Mouse (Mus musculus): Measurements from ENCODE around the gene Hint2.

Hint2 gene

DNA sequence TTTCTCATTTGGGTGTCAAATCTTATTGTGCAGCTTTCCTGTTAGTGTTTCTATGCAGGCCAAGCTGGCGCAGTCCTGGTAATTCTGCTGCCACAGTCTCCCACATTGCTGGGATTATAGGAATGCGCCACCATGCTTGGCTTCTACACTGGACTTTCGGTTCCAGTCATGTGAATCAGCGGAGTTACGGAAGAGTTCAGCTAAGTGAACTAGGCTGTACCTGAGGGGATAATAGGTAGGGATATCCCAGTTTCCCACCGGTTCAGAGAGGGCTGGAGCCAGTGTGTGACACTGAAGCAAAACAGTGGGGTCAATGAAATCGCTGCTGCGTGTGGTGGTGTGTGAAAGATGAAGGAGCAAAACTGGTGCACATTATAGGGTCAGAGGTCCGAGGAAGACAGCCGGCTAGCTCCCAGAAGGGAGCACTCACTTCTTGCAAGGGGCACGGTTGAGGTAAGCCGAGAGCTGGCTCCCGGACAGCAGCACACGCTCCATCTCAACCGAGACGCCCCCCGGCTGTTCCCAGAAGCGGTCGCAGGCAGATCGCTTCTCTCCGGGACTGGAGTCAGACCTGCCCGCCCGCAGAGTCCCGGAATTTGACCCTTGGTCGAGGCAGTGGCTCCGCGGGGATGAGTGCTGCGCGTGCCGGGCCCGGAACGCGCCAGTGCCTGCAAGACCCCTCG, 469 bp downstream of the Hint2 start:
- DNase-seq (ENCODE audit: low spot score in 2 of 2), result no peak

DNA sequence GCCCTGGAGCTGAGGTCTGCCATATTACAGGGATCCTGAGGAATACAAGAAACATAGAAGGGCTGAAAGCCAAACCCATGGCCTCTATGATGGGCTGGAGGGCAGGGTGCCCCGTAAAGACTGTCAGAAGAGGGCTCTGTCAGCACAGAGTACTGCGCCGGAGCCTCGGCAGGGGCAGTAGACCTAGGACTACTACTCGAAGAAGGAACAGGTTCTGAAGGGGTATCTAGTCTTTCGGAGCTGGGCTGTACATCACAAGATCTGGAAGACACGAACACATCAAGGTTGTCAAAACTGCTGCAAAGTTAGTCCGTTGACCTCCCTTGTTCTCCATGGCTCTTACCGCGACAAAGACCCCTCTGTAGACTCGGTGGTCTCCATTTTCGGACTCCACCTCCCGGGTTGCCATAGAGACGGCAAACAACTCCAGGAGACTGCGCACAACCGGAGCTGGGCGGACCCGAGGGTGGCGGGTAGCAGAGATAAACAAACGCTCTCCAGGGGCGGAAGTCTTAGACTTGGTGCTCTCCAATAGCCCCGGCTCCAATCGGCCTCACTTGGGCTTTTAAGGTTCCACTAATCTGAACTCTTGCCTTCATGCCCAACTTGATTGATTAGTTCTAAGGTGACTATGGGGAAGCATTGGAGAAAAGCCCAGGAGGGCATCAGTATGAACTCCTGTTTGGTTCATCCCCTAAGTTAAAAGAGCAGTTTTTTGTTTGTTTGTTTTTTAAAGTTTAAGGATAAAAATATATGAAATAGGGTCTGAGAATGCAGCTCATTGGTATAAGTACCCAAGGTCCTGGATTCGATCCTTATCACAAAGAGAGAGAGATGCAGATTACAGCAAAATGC, 2.9 kb downstream of the Hint2 start, which contains the start of gene Spag8:
Spag8 (minus strand) TSS at position 434 of the 855 bp plus-strand sequence.
- peak; percentile 16 to 62 for DNase-seq (ENCODE audit: low spot score in 2 of 2)

DNA sequence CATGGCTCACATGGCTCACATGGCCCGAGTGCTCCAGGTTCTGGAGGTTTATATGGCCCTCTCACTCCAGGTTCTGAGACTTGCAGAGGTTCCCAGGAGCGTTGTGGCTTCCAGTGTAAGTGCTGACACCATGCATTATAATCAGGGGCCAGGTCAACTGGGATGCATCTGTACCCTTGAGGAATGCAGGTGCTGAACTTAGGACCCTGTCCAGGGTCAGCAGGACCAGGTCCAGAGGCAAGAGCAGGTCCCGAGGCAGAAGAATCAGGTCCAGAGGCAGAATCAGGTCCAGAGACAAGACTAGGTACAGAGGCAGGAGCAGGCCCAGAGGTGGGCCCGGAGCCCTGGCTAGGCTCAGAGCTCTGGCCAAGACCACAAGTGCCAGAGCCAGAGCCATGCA, 3.5 kb downstream of the Hint2 start:
- DNase-seq (ENCODE audit: low spot score in 2 of 2), result no peak

DNA sequence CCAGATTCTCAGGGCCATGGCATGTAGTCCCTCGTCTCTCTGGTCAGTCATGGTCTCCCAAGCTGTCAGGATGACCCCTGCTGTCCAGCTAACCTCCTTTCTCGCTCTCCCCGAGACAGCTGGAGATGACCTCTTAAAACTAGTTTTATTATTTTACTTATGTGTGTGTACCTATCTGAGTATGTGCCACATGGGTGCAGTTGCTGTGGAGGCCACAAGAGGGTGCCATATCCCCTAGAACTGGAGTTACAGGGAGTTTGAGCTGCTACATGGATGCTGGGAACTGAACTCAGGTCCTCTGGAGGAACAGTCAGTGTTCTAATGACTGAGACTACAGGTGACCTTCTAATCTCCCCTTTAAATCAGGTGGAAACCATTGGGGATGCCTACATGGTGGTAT, 6.5 kb downstream of the Hint2 start:
- no peak for DNase-seq (ENCODE audit: low spot score in 2 of 2)

DNA sequence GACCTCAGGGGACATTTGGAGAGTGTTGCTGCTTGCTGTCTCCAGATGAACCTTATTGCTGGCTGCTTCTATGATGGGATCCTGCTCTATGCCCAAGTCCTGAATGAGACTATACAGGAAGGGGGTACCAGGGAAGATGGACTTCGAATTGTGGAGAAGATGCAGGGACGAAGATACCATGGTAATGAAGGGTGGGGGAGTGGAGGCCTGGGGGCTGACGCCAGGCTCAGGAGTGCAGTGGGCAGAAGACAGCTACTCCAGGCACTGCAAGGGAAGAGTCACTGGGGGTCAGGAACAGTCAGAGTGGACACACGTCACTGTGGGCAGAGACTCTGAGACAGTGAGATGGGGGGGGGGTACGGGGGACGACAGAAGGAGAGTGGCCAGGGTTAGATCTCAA, 15.8 kb downstream of the Hint2 start:
- peak in 1 of 2 experiments; percentile 6 for DNase-seq (ENCODE audit: low spot score in 2 of 2)

DNA sequence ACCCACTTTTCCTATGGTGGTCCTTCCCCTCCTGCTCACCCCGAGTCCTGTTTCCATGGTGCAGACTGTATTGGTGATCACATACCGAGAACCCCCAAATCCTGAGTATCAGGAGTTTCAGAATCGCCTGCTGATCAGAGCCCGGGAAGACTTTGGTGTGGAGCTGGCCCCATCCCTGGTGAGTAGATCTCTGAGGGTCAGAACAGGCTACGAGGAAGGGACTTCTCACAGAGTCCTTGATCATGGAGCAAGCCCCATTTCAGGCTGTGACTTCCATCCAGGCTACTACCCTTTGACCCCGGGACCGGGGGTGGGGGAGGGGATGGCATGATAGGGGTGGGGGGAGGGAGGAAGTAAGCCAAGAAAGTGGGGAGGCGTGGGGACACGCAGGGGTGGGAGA, 16.2 kb downstream of the Hint2 start:
- DNase-seq (ENCODE audit: low spot score in 2 of 2), result peak in 1 of 2 experiments; percentile 8

DNA sequence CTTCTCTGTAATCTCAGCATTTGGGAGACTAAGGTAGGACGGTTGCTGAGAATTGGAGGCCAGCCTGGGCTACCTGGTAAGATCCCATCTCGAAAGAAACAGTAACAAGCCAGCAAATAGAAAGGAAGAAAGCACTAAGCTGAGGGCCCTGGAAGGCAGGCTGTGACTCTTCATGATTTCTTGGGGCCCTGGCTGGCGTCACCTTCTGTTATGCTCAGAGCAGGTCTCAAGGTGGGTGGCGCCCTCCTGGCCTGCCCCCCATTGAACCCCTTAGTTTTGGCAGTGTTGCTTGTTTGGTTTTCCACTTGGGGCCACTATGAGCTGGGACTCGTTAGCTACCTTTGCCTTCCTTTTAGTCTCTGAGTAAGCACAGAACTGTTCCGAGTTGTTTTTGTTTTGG, 19.5 kb downstream of the Hint2 start:
- no peak for DNase-seq (ENCODE audit: low spot score in 2 of 2)

DNA sequence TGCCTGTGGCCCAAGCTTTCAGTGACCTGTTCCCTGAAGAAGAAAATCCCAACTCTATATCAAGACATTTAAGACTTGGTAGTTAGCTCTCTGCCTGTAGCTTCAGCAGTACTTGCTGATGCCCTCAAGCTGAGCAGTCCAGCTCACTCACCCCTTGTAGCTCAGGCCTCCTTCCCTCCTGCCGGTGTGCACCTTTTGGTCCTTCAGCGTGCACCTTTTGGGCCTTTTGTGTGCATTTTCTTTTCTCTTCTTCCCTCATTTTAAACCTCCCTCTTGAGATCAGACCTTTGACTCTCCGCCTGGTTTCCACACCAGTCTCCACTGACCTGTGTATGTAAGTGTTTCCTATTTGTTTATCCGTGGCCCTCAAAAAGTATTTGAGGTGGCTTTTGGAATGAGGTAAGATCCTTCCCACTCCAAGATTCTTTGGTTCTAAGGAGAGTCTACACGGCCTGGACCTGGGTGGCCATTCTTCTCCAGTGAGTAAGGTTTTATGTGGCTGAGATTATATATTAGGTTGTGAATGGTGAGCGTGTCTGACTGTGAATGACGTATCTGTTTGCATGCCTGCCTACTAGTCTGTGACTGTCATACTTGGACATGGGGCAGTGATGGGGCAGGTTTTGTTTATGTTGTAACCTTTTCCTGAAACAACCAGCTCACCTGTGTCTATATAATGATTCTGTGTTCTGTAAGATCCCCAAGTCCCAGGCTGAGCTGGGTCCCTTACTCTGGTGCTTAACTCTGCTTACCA, 21.5 kb downstream of the Hint2 start:
- DNase-seq (ENCODE audit: low spot score in 2 of 2), result peak in 1 of 2 experiments; percentile 6

DNA sequence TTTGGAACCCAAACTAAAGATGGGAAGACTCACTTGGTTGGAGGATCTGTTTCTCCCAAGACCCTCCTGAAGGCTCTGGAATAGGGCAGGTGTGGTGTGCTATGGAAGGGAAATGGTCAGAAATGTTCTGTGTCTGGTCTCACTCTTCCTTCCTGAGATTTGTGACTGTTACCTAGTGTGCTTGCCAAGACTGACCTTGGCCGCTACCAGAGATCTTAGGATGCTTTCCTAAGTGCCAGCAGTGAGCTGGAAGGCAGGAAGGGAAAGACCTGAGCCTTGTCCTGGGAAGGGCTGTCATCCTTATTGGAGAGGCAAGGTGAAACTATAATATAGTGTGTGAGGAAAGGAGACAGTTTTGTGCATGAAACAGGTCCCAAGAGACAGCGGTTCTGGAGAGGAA, 22.5 kb downstream of the Hint2 start:
- peak in 1 of 2 experiments; percentile 5 for DNase-seq (ENCODE audit: low spot score in 2 of 2)

DNA sequence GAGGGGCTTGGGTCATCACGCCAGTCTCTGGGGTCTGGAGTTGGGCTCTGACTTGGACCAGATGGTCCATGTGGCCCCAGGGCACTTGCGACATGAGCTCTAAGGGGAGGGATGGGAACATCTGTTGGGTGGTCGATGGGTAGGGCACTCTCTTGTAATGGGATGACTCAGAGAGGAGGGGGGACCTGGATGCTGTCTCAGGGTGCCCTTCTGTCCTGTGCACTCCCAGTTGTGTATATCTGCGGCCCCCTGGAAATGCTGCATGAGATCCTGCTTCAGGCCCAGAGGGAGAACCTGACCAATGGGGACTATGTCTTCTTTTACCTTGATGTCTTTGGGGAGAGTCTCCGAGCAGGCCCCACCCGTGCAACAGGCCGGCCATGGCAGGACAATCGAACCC, 23.0 kb downstream of the Hint2 start:
- DNase-seq (ENCODE audit: low spot score in 2 of 2), result peak in 1 of 2 experiments; percentile 9

DNA sequence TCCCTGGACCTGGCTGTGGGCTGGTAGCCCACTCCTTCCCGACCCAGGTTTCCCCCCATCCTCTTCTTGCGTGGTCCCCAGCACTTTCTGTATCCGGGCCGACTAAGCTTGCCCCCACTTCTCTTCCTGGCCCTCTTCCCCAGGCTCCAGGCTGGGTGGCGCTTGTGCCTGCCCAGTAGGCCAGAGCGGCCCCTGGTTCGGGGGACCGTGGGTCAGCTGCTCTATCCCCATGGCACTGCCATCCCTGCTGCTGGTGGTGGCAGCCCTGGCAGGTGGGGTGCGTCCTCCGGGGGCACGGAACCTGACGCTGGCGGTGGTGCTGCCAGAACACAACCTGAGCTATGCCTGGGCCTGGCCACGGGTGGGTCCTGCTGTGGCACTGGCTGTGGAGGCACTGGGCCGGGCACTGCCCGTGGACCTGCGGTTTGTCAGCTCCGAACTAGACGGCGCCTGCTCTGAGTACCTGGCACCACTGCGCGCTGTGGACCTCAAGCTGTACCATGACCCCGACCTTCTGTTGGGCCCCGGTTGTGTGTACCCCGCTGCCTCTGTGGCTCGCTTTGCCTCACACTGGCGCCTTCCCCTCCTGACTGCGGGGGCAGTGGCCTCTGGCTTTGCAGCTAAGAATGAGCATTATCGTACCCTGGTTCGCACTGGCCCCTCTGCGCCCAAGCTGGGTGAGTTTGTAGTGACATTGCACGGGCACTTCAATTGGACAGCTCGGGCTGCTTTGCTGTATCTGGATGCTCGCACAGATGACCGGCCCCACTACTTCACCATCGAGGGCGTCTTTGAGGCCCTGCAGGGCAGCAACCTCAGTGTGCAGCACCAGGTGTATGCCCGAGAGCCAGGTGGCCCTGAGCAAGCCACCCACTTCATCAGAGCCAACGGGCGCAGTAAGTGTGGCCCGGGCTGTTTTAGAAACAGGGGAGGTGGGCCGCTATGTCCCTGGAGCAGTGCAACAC, 24.0 kb downstream of the Hint2 start:
- DNase-seq (ENCODE audit: low spot score in 2 of 2), result peak in 1 of 2 experiments; percentile 16

DNA sequence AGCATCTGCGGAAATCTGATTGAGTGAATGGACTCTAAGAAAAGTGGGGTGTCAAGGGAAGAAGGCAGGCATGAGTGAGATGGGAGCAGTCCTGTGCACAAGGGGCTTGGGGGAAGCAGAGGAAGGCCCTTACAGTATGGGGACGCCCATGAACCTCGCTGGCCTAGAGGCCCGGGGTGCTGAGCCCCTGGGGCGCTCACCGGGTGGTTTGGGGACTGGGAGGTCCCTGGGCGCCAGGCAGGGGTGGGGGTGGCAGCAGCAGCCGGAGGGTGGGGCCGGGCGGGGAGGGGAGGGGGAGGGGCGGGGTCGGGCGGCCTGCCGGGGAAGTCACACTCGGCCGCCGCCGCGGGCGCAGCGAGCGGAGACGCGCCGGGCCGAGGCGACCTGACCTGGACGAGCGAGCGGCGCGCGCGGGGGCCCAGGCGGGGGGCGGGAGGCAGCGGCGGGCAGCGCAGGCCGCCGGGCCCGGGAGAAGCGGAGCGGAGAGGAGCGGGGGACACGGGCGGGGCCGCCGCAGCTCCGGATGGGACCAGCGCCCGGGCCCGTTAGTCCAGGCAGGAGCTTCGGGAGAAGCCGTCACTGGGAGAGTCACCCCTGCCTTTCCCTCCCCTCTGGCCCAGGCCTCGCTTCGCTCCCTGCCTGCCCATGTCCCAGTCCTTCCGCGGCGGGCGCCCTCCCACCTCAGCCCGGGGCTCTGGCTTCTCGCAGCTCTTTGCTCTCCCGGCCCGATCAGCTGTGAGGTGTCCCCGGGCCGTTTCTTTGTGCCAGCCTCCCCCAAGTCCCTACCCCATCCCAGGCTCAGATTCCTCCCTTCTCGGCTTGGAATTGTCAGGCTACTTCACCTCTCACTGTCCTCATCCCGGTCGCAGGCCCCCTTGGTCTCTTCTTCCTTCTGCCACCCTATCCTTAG, 25.0 kb downstream of the Hint2 start, which contains the start of gene Npr2:
Npr2 (plus strand) TSS at position 890 of the 910 bp plus-strand sequence.
- peak in 1 of 2 experiments; percentile 29 for DNase-seq (ENCODE audit: low spot score in 2 of 2)

DNA sequence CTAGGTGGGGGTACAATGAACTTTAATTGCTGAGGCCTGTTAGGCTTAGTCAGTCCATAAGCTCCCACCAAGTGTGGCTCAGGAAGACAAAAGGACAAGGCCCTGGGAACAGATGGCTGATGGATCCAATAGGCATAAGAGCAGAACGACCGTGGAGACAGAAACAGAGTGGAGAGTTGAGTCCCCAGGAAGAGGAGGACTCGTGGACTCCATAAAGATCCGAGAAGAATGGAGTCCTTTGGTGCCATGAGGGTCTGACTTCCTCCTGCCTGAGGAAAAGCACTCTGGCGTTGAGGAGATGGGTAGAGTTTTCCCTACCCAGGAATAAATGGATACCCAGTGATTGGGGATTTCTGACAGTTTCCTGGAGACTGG, 25.6 kb downstream of the Hint2 start:
- DNase-seq (ENCODE audit: low spot score in 2 of 2), result peak in 1 of 2 experiments; percentile 14

DNA sequence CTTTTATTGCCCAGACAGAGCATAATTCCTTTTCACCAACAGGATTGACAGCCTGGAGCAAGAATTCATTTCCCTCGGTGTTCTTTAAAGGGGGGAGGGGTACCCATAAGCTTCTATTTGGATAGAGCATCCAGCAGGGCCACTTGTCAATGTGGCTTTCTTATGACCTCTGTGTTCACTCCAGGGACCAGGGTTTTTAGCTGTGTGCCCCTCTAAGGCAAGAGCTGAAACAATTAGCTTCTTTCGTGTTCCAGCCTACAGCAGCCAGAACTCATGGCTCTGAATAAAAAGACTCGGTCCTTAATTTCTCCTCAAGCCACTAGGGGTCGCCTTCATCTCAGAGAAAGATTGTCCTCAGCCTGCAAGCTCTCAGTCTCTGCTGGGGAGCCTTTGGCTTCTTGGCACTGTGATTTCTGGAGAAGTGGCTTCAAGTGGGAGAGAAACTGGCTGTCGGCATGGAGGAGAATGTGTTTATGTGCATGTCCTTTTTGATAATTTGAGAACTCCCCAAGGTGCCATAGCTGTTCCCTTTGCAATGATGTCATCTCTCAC, 26.2 kb downstream of the Hint2 start:
- DNase-seq (ENCODE audit: low spot score in 2 of 2), result peak; percentile 65 to 81

DNA sequence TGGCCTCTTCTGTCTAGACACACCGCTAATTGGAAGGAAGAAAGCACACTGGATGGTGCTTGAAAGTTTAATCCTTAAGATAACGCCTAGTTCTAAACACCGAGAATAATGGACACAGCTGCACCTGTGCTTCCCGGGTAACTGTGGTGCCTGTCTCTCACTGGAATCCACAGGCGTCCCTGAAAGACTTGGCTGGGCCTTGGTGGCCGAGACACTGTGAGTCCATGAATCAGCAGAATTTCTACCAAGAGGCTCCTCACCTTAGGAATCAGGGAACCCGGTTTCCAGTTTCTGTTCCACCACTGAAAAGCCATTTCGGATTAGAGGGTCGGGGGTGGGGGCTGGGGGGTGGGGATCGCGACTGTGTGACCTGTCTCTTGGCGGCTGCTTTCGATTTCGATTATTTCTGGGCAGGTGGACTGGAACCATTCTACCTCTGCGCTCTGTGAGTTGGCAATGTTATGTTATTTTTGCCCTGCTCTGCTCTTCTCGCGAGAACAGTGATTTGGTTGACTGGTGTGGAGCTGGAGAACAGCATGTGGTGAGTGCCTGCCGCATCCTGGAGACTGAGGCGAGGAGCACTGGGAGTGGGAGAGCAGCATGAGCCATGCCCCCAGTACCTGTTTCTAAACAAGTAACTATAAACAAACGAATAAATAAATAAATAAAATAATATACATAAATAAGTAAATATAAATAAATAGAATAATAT, 27.0 kb downstream of the Hint2 start:
- DNase-seq (ENCODE audit: low spot score in 2 of 2), result peak in 1 of 2 experiments; percentile 17

DNA sequence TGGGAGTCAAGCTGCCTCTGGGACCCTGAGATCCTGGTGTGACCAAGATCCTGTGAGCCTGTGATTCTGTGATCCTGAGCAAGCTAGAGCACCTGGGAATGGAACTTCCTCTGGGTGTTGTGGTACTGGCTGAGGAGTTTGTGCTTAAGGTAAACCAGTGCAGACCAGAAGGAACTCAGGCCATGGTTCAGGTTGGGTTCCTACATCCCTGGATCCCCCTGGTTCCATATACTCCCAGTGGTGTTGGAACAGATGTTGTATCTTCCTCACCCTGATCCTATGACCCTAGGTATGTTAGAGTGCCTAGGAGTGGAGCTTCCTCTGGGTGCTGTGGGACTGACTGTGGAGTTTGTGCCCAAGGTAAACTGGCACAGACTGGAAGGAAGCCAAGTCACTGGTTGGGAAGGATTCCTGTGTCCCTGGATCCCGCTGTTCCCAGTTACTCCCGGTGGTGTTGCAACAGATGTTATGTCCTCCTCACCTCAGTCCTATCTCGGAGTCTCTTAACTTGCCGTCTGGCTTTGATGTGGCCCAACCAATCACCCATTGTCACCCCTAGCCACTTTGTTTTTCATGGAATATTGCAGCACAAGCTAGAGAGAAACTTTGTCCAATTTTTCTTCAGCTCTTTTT, 36.0 kb downstream of the Hint2 start:
- peak in 1 of 2 experiments; percentile 5 for DNase-seq (ENCODE audit: low spot score in 2 of 2)

DNA sequence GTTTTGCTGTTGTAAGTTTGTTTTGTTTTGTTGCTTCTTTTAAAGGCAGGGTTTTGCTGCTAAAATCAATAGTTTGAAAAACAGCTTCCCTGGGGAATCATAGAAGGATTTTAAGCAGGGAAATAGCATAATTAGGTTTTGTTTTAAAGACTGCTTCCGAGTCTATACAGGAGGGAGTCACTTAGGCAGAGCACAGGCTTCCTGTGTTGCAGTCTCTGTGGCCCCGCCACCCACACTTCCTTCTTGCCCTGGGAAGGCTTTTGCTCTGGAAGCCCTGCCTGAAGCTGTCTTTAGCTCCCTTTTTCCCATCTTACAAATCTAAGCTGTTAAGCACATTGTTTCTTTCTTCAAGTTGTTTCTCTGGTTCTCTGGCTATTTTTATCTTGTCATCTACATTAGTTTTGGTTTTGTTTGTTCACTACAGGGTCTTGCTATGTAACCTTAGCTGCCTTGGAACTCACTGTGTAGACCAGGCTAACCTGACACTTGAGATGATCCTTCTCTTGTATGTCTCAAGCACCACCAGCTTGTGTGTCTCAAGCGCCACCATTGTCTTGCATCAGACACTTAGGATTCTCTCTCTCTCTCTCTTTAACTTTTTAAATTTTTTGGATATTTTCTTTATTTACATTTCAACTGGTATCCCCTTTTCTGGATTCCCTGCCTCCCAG, 43.1 kb downstream of the Hint2 start:
- peak in 1 of 2 experiments; percentile 36 for DNase-seq (ENCODE audit: low spot score in 2 of 2)

DNA sequence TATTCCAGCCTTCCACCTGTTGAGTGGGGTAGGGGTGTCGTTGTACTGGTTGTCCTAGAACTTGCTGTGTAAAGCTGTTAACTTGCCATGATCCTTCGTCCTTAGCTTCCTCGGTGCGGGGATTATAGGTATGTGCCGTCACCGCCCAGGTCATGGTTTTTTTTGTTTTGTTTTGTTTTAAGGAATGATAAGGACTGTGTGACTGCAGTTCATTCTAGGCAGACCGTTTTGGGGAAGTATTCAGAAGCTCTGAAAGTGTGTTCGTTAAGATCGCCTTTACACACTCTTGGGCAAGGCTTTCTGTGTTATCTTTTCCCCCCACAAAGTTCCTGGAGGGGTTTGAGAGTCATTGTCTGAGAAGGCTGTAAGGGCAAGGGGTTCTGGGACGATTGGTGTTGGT, 43.7 kb downstream of the Hint2 start:
- DNase-seq (ENCODE audit: low spot score in 2 of 2), result no peak
